Mouse (Mus musculus): ENCODE results near the gene Zfp830. TPM values are rescaled to one million over a fixed set of nuclear protein-coding genes. Genes with fewer than 3 reads are reported as not detected.

Gene Zfp830
- total and polyA plus RNA-seq, 2 experiments from 2014 or later: 11.4 to 21.7 TPM

DNA sequence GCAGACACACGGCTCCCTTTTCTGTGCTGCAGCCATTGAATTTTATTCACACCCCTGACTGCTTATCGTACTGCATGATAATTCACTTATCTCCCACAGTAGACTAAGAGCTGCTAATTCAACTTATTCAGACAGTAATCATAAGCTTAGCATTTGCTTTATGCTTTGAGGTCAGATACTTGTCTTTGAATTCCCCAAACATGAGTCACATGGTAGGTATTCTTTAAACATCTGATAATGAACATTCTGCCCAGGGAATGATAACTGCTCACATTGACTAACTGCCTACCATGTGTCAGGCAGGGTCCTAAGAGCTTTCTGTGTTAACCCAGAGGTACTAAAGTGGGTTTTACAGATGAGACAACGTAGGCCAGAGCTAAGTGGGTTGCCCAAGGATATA is 42.5 kb downstream of the Zfp830 start:
- Histone ChIP-seq H3K4me3 (ENCODE audit: low read depth, low read length) (no peak overlapping the region), H3K27me3 (ENCODE audit: control insufficient read depth, insufficient read depth, low read length) (no peaks in the 10 kb centered on the region), H3K9me3 (replicated peaks; ENCODE audit: control insufficient read depth, low read length) (no peaks in the 10 kb centered on the region), H3K36me3 (replicated peaks; ENCODE audit: control insufficient read depth, insufficient read depth, low read length) (peaks cover 22% of the 10 kb centered on the region), H3K4me1 (ENCODE audit: control insufficient read depth, insufficient read depth) (no peaks in the 10 kb centered on the region; the same call in 1 of the 2 replicates), H3K4me2 (ENCODE audit: low read depth, low read length) (no peak overlapping the region), H3K27ac (ENCODE audit: low read depth) (no peak overlapping the region), H3K9ac (replicated peaks; ENCODE audit: low read depth, low read length) (no peak overlapping the region)
- TF ChIP-seq CTCF (IDR thresholded peaks at IDR 0.05; ENCODE audit: low read depth) (no peak), EP300 (IDR thresholded peaks at IDR 0.05; ENCODE audit: low read depth) (no peak)
- no peak for DNase-seq (ENCODE audit: low spot score)
- no peak for ATAC-seq (ENCODE audit: insufficient read depth, low read depth)
- WGBS: 43% methylated on average over 3 of the region's 3 CpGs

- 72% methylated on average over 3 of the region's 3 CpGs for WGBS
- no peak overlapping the region for H3K9ac ChIP-seq (replicated peaks; ENCODE audit: low read depth, low read length)
- DNase-seq (ENCODE audit: low spot score) (no peak), ATAC-seq (ENCODE audit: insufficient read depth, low read depth) (no peak)
- H3K4me1 ChIP-seq (ENCODE audit: control insufficient read depth, insufficient read depth): no peaks in the 10 kb centered on the region; the same call in 1 of the 2 replicates
- H3K36me3 ChIP-seq (replicated peaks; ENCODE audit: control insufficient read depth, insufficient read depth, low read length): peaks cover 18% of the 10 kb centered on the region
- no peak overlapping the region for H3K4me2 ChIP-seq (ENCODE audit: low read depth, low read length)
- H3K9me3 ChIP-seq (replicated peaks; ENCODE audit: control insufficient read depth, low read length): no peaks in the 10 kb centered on the region
- no peak overlapping the region for H3K27ac ChIP-seq (ENCODE audit: low read depth)
- no peak overlapping the region for H3K4me3 ChIP-seq (ENCODE audit: low read depth, low read length)
- TF ChIP-seq EP300 (IDR thresholded peaks at IDR 0.05; ENCODE audit: low read depth): no peak
- H3K27me3 ChIP-seq (ENCODE audit: control insufficient read depth, insufficient read depth, low read length): no peaks in the 10 kb centered on the region
Measured at GRCm38 (mm10) chr11:82807370-82807769, 43.2 kb downstream of the Zfp830 start.

DNA sequence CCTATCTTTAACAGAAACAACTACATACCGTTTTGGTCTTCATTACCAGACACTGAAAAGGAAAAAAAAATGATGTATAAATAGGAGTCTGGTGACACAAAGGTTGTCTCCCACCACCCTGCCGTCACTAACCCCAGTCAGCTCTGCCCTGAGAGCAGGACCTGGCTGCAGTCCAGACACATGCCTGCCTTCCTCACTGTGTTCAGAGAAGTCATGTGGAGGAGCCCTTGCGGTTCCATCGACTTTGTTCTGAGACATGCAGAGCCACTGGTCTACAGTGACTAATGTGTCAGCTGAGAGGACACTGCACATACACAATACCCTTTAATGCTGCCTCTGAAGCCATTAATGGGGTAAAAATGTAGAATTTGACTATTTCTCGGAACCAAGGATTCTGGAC is 44.3 kb downstream of the Zfp830 start:
- Histone ChIP-seq H3K4me2 (ENCODE audit: low read depth, low read length) (no peak overlapping the region), H3K36me3 (replicated peaks; ENCODE audit: control insufficient read depth, insufficient read depth, low read length) (peaks cover 6% of the 10 kb centered on the region), H3K27ac (ENCODE audit: low read depth) (no peak overlapping the region), H3K9me3 (replicated peaks; ENCODE audit: control insufficient read depth, low read length) (no peaks in the 10 kb centered on the region), H3K4me1 (ENCODE audit: control insufficient read depth, insufficient read depth) (no peaks in the 10 kb centered on the region; the same call in 1 of the 2 replicates), H3K27me3 (ENCODE audit: control insufficient read depth, insufficient read depth, low read length) (no peaks in the 10 kb centered on the region), H3K4me3 (ENCODE audit: low read depth, low read length) (no peak overlapping the region), H3K9ac (replicated peaks; ENCODE audit: low read depth, low read length) (no peak overlapping the region)
- TF ChIP-seq CTCF (IDR thresholded peaks at IDR 0.05; ENCODE audit: low read depth): no peak
- TF ChIP-seq EP300 (IDR thresholded peaks at IDR 0.05; ENCODE audit: low read depth): no peak
- ATAC-seq (ENCODE audit: insufficient read depth, low read depth) (no peak), DNase-seq (ENCODE audit: low spot score) (peak; percentile 31)
- WGBS: 38% methylated on average over 5 of the region's 5 CpGs

Other genes starting within 250 kb of the Zfp830 start
- not detected in 2 replicates for gene Cct6b, start within 50 bp of the Zfp830 start, total RNA-seq (2014; rRNA removed; ENCODE audit: low replicate concordance)
- 0.25 and 0.32 TPM in 2 replicates for gene Cct6b, start within 50 bp of the Zfp830 start, polyA plus RNA-seq (2015; fragmentation: Nextera tagmentation; extraction: Ambion mirVana)
- 24.7 and 34.8 TPM in 2 replicates for gene Lig3, start 16.8 kb downstream of the Zfp830 start, total RNA-seq (2014; rRNA removed; ENCODE audit: low replicate concordance)
- 11.3 and 12.1 TPM in 2 replicates for gene Lig3, start 16.8 kb downstream of the Zfp830 start, polyA plus RNA-seq (2015; fragmentation: Nextera tagmentation; extraction: Ambion mirVana)
- gene Rffl, start 106.9 kb downstream of the Zfp830 start, total RNA-seq (2014; rRNA removed; ENCODE audit: low replicate concordance): 3.8 and 4.8 TPM in 2 replicates
- 2.3 and 2.4 TPM in 2 replicates for gene Rffl, start 106.9 kb downstream of the Zfp830 start, polyA plus RNA-seq (2015; fragmentation: Nextera tagmentation; extraction: Ambion mirVana)
- 10.8 and 11.5 TPM in 2 replicates for gene Rad51d, start 126.3 kb downstream of the Zfp830 start, total RNA-seq (2014; rRNA removed; ENCODE audit: low replicate concordance)
- 9.9 and 11.8 TPM in 2 replicates for gene Rad51d, start 126.3 kb downstream of the Zfp830 start, polyA plus RNA-seq (2015; fragmentation: Nextera tagmentation; extraction: Ambion mirVana)
- not detected in 2 replicates for gene Fndc8, start 127.8 kb downstream of the Zfp830 start, total RNA-seq (2014; rRNA removed; ENCODE audit: low replicate concordance)
- 0.10 and 0.12 TPM in 2 replicates for gene Fndc8, start 127.8 kb downstream of the Zfp830 start, polyA plus RNA-seq (2015; fragmentation: Nextera tagmentation; extraction: Ambion mirVana)
- gene Nle1, start 144.1 kb downstream of the Zfp830 start, total RNA-seq (2014; rRNA removed; ENCODE audit: low replicate concordance): 25.9 and 28.1 TPM in 2 replicates
- gene Nle1, start 144.1 kb downstream of the Zfp830 start, polyA plus RNA-seq (2015; fragmentation: Nextera tagmentation; extraction: Ambion mirVana): 9.0 and 9.4 TPM in 2 replicates
- 200 and 239 TPM in 2 replicates for gene Unc45b, start 146.2 kb downstream of the Zfp830 start, total RNA-seq (2014; rRNA removed; ENCODE audit: low replicate concordance)
- 153 and 167 TPM in 2 replicates for gene Unc45b, start 146.2 kb downstream of the Zfp830 start, polyA plus RNA-seq (2015; fragmentation: Nextera tagmentation; extraction: Ambion mirVana)
- 21.5 and 29.0 TPM in 2 replicates for gene Slfn5, start 187.0 kb downstream of the Zfp830 start, total RNA-seq (2014; rRNA removed; ENCODE audit: low replicate concordance)
- gene Slfn5, start 187.0 kb downstream of the Zfp830 start, polyA plus RNA-seq (2015; fragmentation: Nextera tagmentation; extraction: Ambion mirVana): 15.6 and 18.7 TPM in 2 replicates
- gene Slfn9, start 227.5 kb downstream of the Zfp830 start, total RNA-seq (2014; rRNA removed; ENCODE audit: low replicate concordance): 3.1 and 7.6 TPM in 2 replicates
- 4.9 and 5.2 TPM in 2 replicates for gene Slfn9, start 227.5 kb downstream of the Zfp830 start, polyA plus RNA-seq (2015; fragmentation: Nextera tagmentation; extraction: Ambion mirVana)